In the genomic region with DNA sequence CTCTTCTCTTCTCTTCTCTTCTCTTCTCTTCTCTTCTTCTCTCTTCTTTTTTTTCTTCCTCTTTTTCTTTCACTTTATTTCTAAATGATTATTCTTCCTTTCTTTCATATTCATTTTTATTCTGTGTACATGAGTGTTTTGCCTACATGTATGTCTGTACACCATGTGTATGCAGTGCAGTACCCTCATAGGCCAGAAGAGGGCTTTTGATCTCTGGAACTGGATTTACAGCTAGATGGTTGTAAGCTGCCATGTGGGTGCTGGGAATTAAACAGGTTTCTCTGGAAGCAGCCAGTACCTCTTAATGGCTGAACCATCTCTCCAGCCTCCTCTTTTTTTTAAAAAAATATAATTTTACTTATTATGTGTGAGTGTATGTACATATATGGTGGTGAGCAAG, we compare ENCODE assay signal across 9 mouse cellular contexts. TPM values are rescaled to one million over a fixed set of nuclear protein-coding genes. Genes with fewer than 3 reads are reported as not detected.
DNase-seq lines count a peak whose midpoint lies in the region; ATAC-seq and TF ChIP-seq lines count a peak whose summit lies in the region.
"Had no signal": no experiment of that assay in that cellular context is flagged by ENCODE, and none has a peak within 500 bp of the region (broad histone marks: within the 10 kb centered on the region; RNA-seq: fewer than 3 reads in every experiment).

No protein-coding gene starts in this region.

- H3K27ac ChIP-seq in midbrain, embryonic 10.5 days (replicated peaks), result no peak overlapping the region
- H3K27ac ChIP-seq in midbrain, embryonic 13.5 days, result no peak overlapping the region
- no peak overlapping the region for H3K27ac ChIP-seq in heart, postnatal 0 days (ENCODE audit: low read depth)
- H3K27ac ChIP-seq: heart, embryonic 15.5 days had no signal

- H3K36me3 ChIP-seq in midbrain, embryonic 10.5 days, result no peaks in the 10 kb centered on the region
- H3K36me3 ChIP-seq in midbrain, embryonic 13.5 days, result no peaks in the 10 kb centered on the region
- H3K36me3 ChIP-seq in heart, postnatal 0 days (replicated peaks; ENCODE audit: control insufficient read depth, insufficient read depth, low read length), result no peaks in the 10 kb centered on the region
- H3K36me3 ChIP-seq: heart, embryonic 15.5 days had no signal

- H3K27me3 ChIP-seq in midbrain, embryonic 10.5 days (ENCODE audit: low read depth, poor library complexity, severe bottlenecking), result no peaks in the 10 kb centered on the region
- no peaks in the 10 kb centered on the region for H3K27me3 ChIP-seq in midbrain, embryonic 13.5 days
- H3K27me3 ChIP-seq in heart, postnatal 0 days (ENCODE audit: control insufficient read depth, insufficient read depth, low read length), result no peaks in the 10 kb centered on the region
- H3K27me3 ChIP-seq: heart, embryonic 15.5 days had no signal

- no peak for ATAC-seq in midbrain, embryonic 13.5 days
- ATAC-seq in heart, postnatal 0 days (ENCODE audit: insufficient read depth, low read depth), result no peak

- TF ChIP-seq CTCF in heart, postnatal 0 days (IDR thresholded peaks at IDR 0.05; ENCODE audit: low read depth), result peak; percentile 40

- H3K4me2 ChIP-seq in midbrain, embryonic 13.5 days (replicated peaks), result no peak overlapping the region
- H3K4me2 ChIP-seq in heart, postnatal 0 days (ENCODE audit: low read depth, low read length), result no peak overlapping the region
- H3K4me2 ChIP-seq: heart, embryonic 15.5 days had no signal

- peak; percentile 26 for DNase-seq in embryo, embryonic 10 days (ENCODE audit: low spot score)
- no peak for DNase-seq in embryo, embryonic 9.5 days (ENCODE audit: extremely low spot score)
- peak; percentile 26 for DNase-seq in midbrain, embryonic 10.5 days (ENCODE audit: low spot score)
- DNase-seq in heart, postnatal 0 days (ENCODE audit: low spot score), result no peak
- DNase-seq in retina, postnatal 1 day, result peak; percentile 58
- DNase-seq in ovary, adult 18-20 months (ENCODE audit: low spot score), result no peak
- DNase-seq in left cerebral cortex, postnatal 36 days (ENCODE audit: low spot score in 2 of 2), result no peak

- no peaks in the 10 kb centered on the region for H3K9me3 ChIP-seq in midbrain, embryonic 10.5 days (replicated peaks)
- H3K9me3 ChIP-seq in midbrain, embryonic 13.5 days, result 0 out of 2 replicates have a peak, but pooled peaks cover 3% of the 10 kb centered on the region
- H3K9me3 ChIP-seq in heart, postnatal 0 days (replicated peaks; ENCODE audit: control insufficient read depth, low read length), result no peaks in the 10 kb centered on the region

- no peak for TF ChIP-seq EP300 in heart, postnatal 0 days (IDR thresholded peaks at IDR 0.05; ENCODE audit: low read depth)

- no peak overlapping the region for H3K4me3 ChIP-seq in midbrain, embryonic 10.5 days
- H3K4me3 ChIP-seq in midbrain, embryonic 13.5 days (replicated peaks), result no peak overlapping the region
- no peak overlapping the region for H3K4me3 ChIP-seq in heart, postnatal 0 days (ENCODE audit: low read depth, low read length)
- H3K4me3 ChIP-seq: heart, embryonic 15.5 days had no signal

- no peak overlapping the region for H3K9ac ChIP-seq in midbrain, embryonic 13.5 days (replicated peaks)
- no peak overlapping the region for H3K9ac ChIP-seq in heart, postnatal 0 days (replicated peaks; ENCODE audit: low read depth, low read length)
- H3K9ac ChIP-seq: heart, embryonic 15.5 days had no signal

- intact Hi-C loops in left cerebral cortex, postnatal 36 days (cut with DNase I), result loop anchor here (5.0 kb wide), 1 partner anchor 111 kb away; the partner anchor contains the start of gene Snapc3

- peaks cover 37% of the 10 kb centered on the region for H3K4me1 ChIP-seq in midbrain, embryonic 10.5 days
- peaks cover 22% of the 10 kb centered on the region for H3K4me1 ChIP-seq in midbrain, embryonic 13.5 days (replicated peaks)
- 0 out of 2 replicates have a peak, but pooled peaks cover 3% of the 10 kb centered on the region for H3K4me1 ChIP-seq in heart, postnatal 0 days (ENCODE audit: control insufficient read depth, insufficient read depth)

RNA-seq across cellular contexts. Expression of gene Ccdc171, which starts 2.6 kb away (rescaled TPM):
- 4.3 and 5.1 TPM in 2 replicates for polyA plus RNA-seq in midbrain, embryonic 10.5 days (2016; fragmentation: Nextera tagmentation; extraction: Ambion mirVana)
- polyA plus RNA-seq in midbrain, embryonic 13.5 days (2015; fragmentation: Nextera tagmentation; extraction: Ambion mirVana), result 4.1 and 5.6 TPM in 2 replicates
- 0.46 and 2.0 TPM in 2 replicates for total RNA-seq in heart, postnatal 0 days (2014; rRNA removed; ENCODE audit: low replicate concordance)
- polyA plus RNA-seq in heart, postnatal 0 days (2015; fragmentation: Nextera tagmentation; extraction: Ambion mirVana), result 1.2 and 2.0 TPM in 2 replicates
- total RNA-seq in left cerebral cortex, postnatal 36 days (2021), result 1 to 10 TPM; 2.9 to 4.7 TPM

RNA-seq across cellular contexts. Expression of gene Psip1, which starts 41.7 kb away (rescaled TPM):
- 302 and 314 TPM in 2 replicates for polyA plus RNA-seq in midbrain, embryonic 10.5 days (2016; fragmentation: Nextera tagmentation; extraction: Ambion mirVana)
- polyA plus RNA-seq in midbrain, embryonic 13.5 days (2015; fragmentation: Nextera tagmentation; extraction: Ambion mirVana), result 329 and 332 TPM in 2 replicates
- total RNA-seq in heart, postnatal 0 days (2014; rRNA removed; ENCODE audit: low replicate concordance), result 20.3 and 52.5 TPM in 2 replicates
- 39.5 and 42.9 TPM in 2 replicates for polyA plus RNA-seq in heart, postnatal 0 days (2015; fragmentation: Nextera tagmentation; extraction: Ambion mirVana)
- 100 to 1,000 TPM; 180 to 201 TPM for total RNA-seq in left cerebral cortex, postnatal 36 days (2021)

Comparison
In these comparisons a context has a peak if more than half of its experiments do, and no peak if none do; other contexts are left out.
1. DNase-seq: peak in embryo, embryonic 10 days (single experiment), midbrain, embryonic 10.5 days (single experiment) and retina, postnatal 1 day (single experiment); none in embryo, embryonic 9.5 days (single experiment), heart, postnatal 0 days (single experiment), ovary, adult 18-20 months (single experiment) and left cerebral cortex, postnatal 36 days (0 of 2).